Mouse (Mus musculus) forebrain, embryonic 14.5 days (tissue): ENCODE data around the gene Ube2o. TPM values are rescaled to one million over a fixed set of nuclear protein-coding genes. Genes with fewer than 3 reads are reported as not detected.
A peak's percentile ranks its signal among the peaks of the same experiment; 100 is the strongest.

Experiments used
- ATAC-seq: fragments of 200-750 bp; cut with Nextera tagmentation; 2 replicates; pipeline ENCODE4 v1.8.0; 2017; ENCODE audit warnings: mild to moderate bottlenecking, moderate library complexity
- DNase-seq: peaks from one replicate; pipeline ENCODE4 v3.0.0-alpha.2; 2015; ENCODE audit warnings: low spot score
- H3K27ac ChIP-seq: fragments of 300-500 bp; sonication (generic); 2 replicates; pipeline ENCODE4 v1.5.1; 2014; ENCODE audit warnings: low read depth, mild to moderate bottlenecking, control low read depth, low read length, moderate library complexity
- H3K27me3 ChIP-seq: fragments of 300-500 bp; sonication (generic); replicated peaks from 2 replicates; pipeline ENCODE4 v1.6.1; 2014; ENCODE audit warnings: low read length, control low read depth, mixed read lengths; ENCODE audit not compliant: control insufficient read depth, insufficient read depth
- H3K36me3 ChIP-seq: fragments of 300-500 bp; sonication (generic); 2 replicates; pipeline ENCODE4 v1.6.1; 2014; ENCODE audit warnings: low read length, control low read depth; ENCODE audit not compliant: control insufficient read depth, insufficient read depth
- H3K4me1 ChIP-seq: fragments of 300-500 bp; sonication (generic); 2 replicates; pipeline ENCODE4 v1.6.1; 2014; ENCODE audit warnings: antibody characterized with exemption, low read length, control low read depth; ENCODE audit not compliant: control insufficient read depth, insufficient read depth
- H3K4me2 ChIP-seq: fragments of 300-500 bp; sonication (generic); 2 replicates; pipeline ENCODE4 v1.6.1; 2014; ENCODE audit warnings: mild to moderate bottlenecking, control low read depth, low read length
- H3K4me3 ChIP-seq: fragments of 300-500 bp; sonication (generic); 2 replicates; pipeline ENCODE4 v1.5.1; 2014; ENCODE audit warnings: low read depth, low read length, control low read depth
- H3K9ac ChIP-seq: fragments of 300-500 bp; sonication (generic); 2 replicates; pipeline ENCODE4 v1.6.1; 2014; ENCODE audit warnings: mild to moderate bottlenecking, low read length, control low read depth, moderate library complexity
- H3K9me3 ChIP-seq: fragments of 300-500 bp; sonication (generic); replicated peaks from 2 replicates; pipeline ENCODE4 v1.6.1; 2016; ENCODE audit warnings: low read length, control low read depth, mixed read lengths; ENCODE audit not compliant: control insufficient read depth
- whole genome bisulfite sequencing: fragments of 180-500 bp; shearing (Covaris S2); extraction: QIAGEN DNeasy Blood & Tissue Kit; methylation state at CpG from one replicate; pipeline ENCODE4 v1.1.7; 2014; 5-methylcytosine and 5-hydroxymethylcytosine counted together
- polyA plus RNA-seq: library from polyadenylated mRNA; unstranded; fragments of >200 nt; fragmentation: Nextera tagmentation; extraction: Ambion mirVana; gene quantifications from 2 replicates; pipeline ENCODE4 v1.2.1, GENCODE M21; 2014

Ube2o gene
- polyA plus RNA-seq, 1 experiment from 2014 or later = 16.7 TPM

- 16% methylated on average over 34 of the region's 42 CpGs for whole genome bisulfite sequencing
- no peaks in the 10 kb centered on the region for H3K4me1 ChIP-seq
- H3K27ac ChIP-seq = no peak overlapping the region
- H3K9ac ChIP-seq = peak overlapping the region; percentile 54
- ATAC-seq (peak; percentile 53), DNase-seq (peak; percentile 41)
- peak overlapping the region; percentile 66 for H3K4me2 ChIP-seq
- H3K4me3 ChIP-seq = peak overlapping the region; percentile 42
- H3K9me3 ChIP-seq = no peaks in the 10 kb centered on the region
- H3K27me3 ChIP-seq = peaks cover 20% of the 10 kb centered on the region; the same call in 1 of the 2 replicates
- H3K36me3 ChIP-seq = no peaks in the 10 kb centered on the region
These were observed 43.0 kb upstream of the Ube2o start for GRCm38 (mm10) chr11:116624131-116624832.

- H3K4me2 ChIP-seq = peak overlapping the region; percentile 66
- H3K4me1 ChIP-seq = no peaks in the 10 kb centered on the region
- WGBS = 5% methylated on average over 40 of the region's 40 CpGs
- peak overlapping the region; percentile 54 for H3K9ac ChIP-seq
- peaks cover 20% of the 10 kb centered on the region; the same call in 1 of the 2 replicates for H3K27me3 ChIP-seq
- H3K9me3 ChIP-seq = no peaks in the 10 kb centered on the region
- no peaks in the 10 kb centered on the region for H3K36me3 ChIP-seq
- H3K4me3 ChIP-seq = peak overlapping the region; percentile 42
- ATAC-seq = peak; percentile 35
- H3K27ac ChIP-seq = no peak overlapping the region
- no peak for DNase-seq
These were observed 42.3 kb upstream of the Ube2o start for GRCm38 (mm10) chr11:116623281-116624124.

- Histone ChIP-seq H3K9ac (no peak overlapping the region), H3K27me3 (peaks cover 20% of the 10 kb centered on the region; the same call in 1 of the 2 replicates), H3K9me3 (no peaks in the 10 kb centered on the region), H3K4me2 (no peak overlapping the region), H3K4me1 (no peaks in the 10 kb centered on the region), H3K27ac (no peak overlapping the region), H3K4me3 (no peak overlapping the region), H3K36me3 (no peaks in the 10 kb centered on the region)
- DNase-seq (peak; percentile 52), ATAC-seq (no peak; the same call in 1 of the 2 replicates)
- 60% methylated on average over 6 of the region's 6 CpGs for WGBS
These were observed 40.0 kb upstream of the Ube2o start for GRCm38 (mm10) chr11:116621258-116621704.

GRCm38 (mm10) chr11:116620559-116621253 is 39.5 kb upstream of the Ube2o start:
- ATAC-seq = no peak
- WGBS = 78% methylated on average over 10 of the region's 10 CpGs
- Histone ChIP-seq H3K4me1 (no peaks in the 10 kb centered on the region), H3K27ac (no peak overlapping the region), H3K36me3 (no peaks in the 10 kb centered on the region), H3K27me3 (peaks cover 20% of the 10 kb centered on the region; the same call in 1 of the 2 replicates), H3K9me3 (no peaks in the 10 kb centered on the region), H3K4me2 (no peak overlapping the region), H3K4me3 (no peak overlapping the region), H3K9ac (no peak overlapping the region)
- no peak for DNase-seq

GRCm38 (mm10) chr11:116620073-116620472 is 38.8 kb upstream of the Ube2o start:
- Histone ChIP-seq H3K9ac (no peak overlapping the region), H3K4me2 (no peak overlapping the region), H3K36me3 (no peaks in the 10 kb centered on the region), H3K9me3 (no peaks in the 10 kb centered on the region), H3K4me3 (no peak overlapping the region), H3K27ac (no peak overlapping the region), H3K27me3 (peaks cover 20% of the 10 kb centered on the region; the same call in 1 of the 2 replicates), H3K4me1 (no peaks in the 10 kb centered on the region)
- WGBS = 42% methylated on average over 9 of the region's 9 CpGs
- DNase-seq (no peak), ATAC-seq (no peak)

GRCm38 (mm10) chr11:116619561-116619960 is 38.3 kb upstream of the Ube2o start:
- no peaks in the 10 kb centered on the region for H3K4me1 ChIP-seq
- ATAC-seq (no peak), DNase-seq (no peak)
- no peak overlapping the region for H3K4me2 ChIP-seq
- H3K4me3 ChIP-seq = no peak overlapping the region
- peaks cover 17% of the 10 kb centered on the region; the same call in 1 of the 2 replicates for H3K27me3 ChIP-seq
- H3K9ac ChIP-seq = no peak overlapping the region
- H3K9me3 ChIP-seq = no peaks in the 10 kb centered on the region
- no peak overlapping the region for H3K27ac ChIP-seq
- whole genome bisulfite sequencing = 87% methylated on average over 8 of the region's 8 CpGs
- H3K36me3 ChIP-seq = no peaks in the 10 kb centered on the region

GRCm38 (mm10) chr11:116619156-116619555 is 37.9 kb upstream of the Ube2o start:
- WGBS = 85% methylated on average over 7 of the region's 7 CpGs
- ATAC-seq = no peak
- Histone ChIP-seq H3K4me3 (no peak overlapping the region), H3K9me3 (no peaks in the 10 kb centered on the region), H3K27me3 (peaks cover 13% of the 10 kb centered on the region; the same call in 1 of the 2 replicates), H3K36me3 (no peaks in the 10 kb centered on the region), H3K4me1 (no peaks in the 10 kb centered on the region), H3K27ac (no peak overlapping the region), H3K9ac (no peak overlapping the region), H3K4me2 (no peak overlapping the region)
- no peak for DNase-seq

- H3K4me3 ChIP-seq = no peak overlapping the region
- H3K36me3 ChIP-seq = no peaks in the 10 kb centered on the region
- no peak overlapping the region for H3K4me2 ChIP-seq
- H3K9me3 ChIP-seq = no peaks in the 10 kb centered on the region
- no peaks in the 10 kb centered on the region for H3K4me1 ChIP-seq
- no peak for DNase-seq
- H3K27me3 ChIP-seq = peaks cover 8% of the 10 kb centered on the region; the same call in 1 of the 2 replicates
- 92% methylated on average over 7 of the region's 7 CpGs for WGBS
- ATAC-seq = no peak
- H3K9ac ChIP-seq = no peak overlapping the region
- no peak overlapping the region for H3K27ac ChIP-seq
These were observed 37.4 kb upstream of the Ube2o start for GRCm38 (mm10) chr11:116618666-116619065.
